Mouse (Mus musculus) thymus, adult 2 months (tissue): ENCODE data around the gene Zfp526.

Source experiments
- CTCF ChIP-seq: fragments of 200-500 bp; IDR thresholded peaks from 2 replicates; pipeline ENCODE4 v1.5.1; 2012; ENCODE audit warnings: mild to moderate bottlenecking, control low read depth, low read length, moderate library complexity, borderline replicate concordance; ENCODE audit not compliant: control insufficient read depth, poor library complexity, insufficient read depth; ENCODE audit errors: extremely low read depth
- POLR2A ChIP-seq: fragments of 200-500 bp; IDR thresholded peaks from 2 replicates; pipeline ENCODE4 v1.6.1; 2012; ENCODE audit warnings: mild to moderate bottlenecking, low read length, control low read depth, moderate library complexity; ENCODE audit not compliant: control insufficient read depth, poor library complexity, insufficient read depth; ENCODE audit errors: extremely low read depth

GRCm38 (mm10) chr7:25268588-25268987 lies 47.4 kb downstream of the Zfp526 start:
- TF ChIP-seq POLR2A (no peak), CTCF (no peak)
